ENCODE assay signal across 9 mouse cellular contexts in the genomic region with DNA sequence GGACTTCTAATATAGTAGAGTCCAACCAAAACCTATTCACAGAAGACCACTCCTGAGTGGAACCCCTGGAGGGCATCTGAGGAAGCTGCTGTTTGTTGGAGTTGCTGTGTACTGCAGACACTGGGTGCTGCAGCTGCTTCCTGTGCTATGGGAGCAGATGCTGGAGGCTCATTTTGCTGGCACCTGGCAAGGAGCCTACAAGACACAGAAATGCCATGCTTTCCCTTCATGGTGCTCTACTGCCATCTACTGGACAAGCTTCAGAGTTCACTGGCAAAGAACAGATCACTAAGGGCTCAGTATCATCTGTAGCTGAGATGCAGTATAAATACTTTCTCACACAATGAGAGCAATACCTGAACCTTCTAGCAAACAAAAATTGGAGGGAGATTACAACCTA. TPM values are rescaled to one million over a fixed set of nuclear protein-coding genes. Genes with fewer than 3 reads are reported as not detected.
DNase-seq lines count a peak whose midpoint lies in the region; ATAC-seq and TF ChIP-seq lines count a peak whose summit lies in the region.
"Not testable (repeated sequence)": the region's sequence is repeated elsewhere in the genome, so short reads cannot be mapped to it uniquely, and the experiment has no call there.
"Had no signal": no experiment of that assay in that cellular context is flagged by ENCODE, and none has a peak within 500 bp of the region (broad histone marks: within the 10 kb centered on the region; RNA-seq: fewer than 3 reads in every experiment).

No protein-coding gene starts in this region.

- not testable (repeated sequence) for H3K4me2 ChIP-seq in embryonic facial prominence, embryonic 11.5 days (ENCODE audit: low read depth, low read length); midbrain, embryonic 16.5 days (ENCODE audit: low read length)

- H3K27me3 ChIP-seq in embryonic facial prominence, embryonic 11.5 days (ENCODE audit: control insufficient read depth, insufficient read depth, low read length); heart, adult 2 months (ENCODE audit: control insufficient read depth, insufficient read depth, low read length); midbrain, embryonic 16.5 days (ENCODE audit: control insufficient read depth, insufficient read depth, low read depth, low read length): not testable (repeated sequence)

- not testable (repeated sequence) for H3K36me3 ChIP-seq in embryonic facial prominence, embryonic 11.5 days (replicated peaks; ENCODE audit: control insufficient read depth, insufficient read depth, low read depth, low read length); heart, adult 2 months (ENCODE audit: control insufficient read depth, insufficient read depth, low read length); midbrain, embryonic 16.5 days (ENCODE audit: control insufficient read depth, insufficient read depth, low read length)

- not testable (repeated sequence) for H3K79me2 ChIP-seq in heart, adult 2 months (replicated peaks; ENCODE audit: control insufficient read depth, insufficient read depth, low read length)

- H3K9me3 ChIP-seq in embryonic facial prominence, embryonic 11.5 days (replicated peaks; ENCODE audit: control insufficient read depth, low read length); midbrain, embryonic 16.5 days (replicated peaks; ENCODE audit: control insufficient read depth, low read length, poor library complexity, severe bottlenecking): not testable (repeated sequence)

- intact Hi-C loops in heart, adult 2 months (cut with DNase I): loop anchor here (2.0 to 5.0 kb wide), 2 partner anchors 432 to 482 kb away; no protein-coding TSS in a partner anchor
- intact Hi-C loops in left cerebral cortex, postnatal 4 days (cut with DNase I): not testable (repeated sequence)

- TF ChIP-seq POLR2A in heart, adult 2 months (IDR thresholded peaks at IDR 0.05; ENCODE audit: insufficient read depth, low read depth, low read length): not testable (repeated sequence)

- ATAC-seq in embryonic facial prominence, embryonic 11.5 days (replicated peaks; ENCODE audit: insufficient number of reproducible peaks, low FRiP score, low TSS enrichment, low read depth): not testable (repeated sequence)
- peak; percentile 95 for ATAC-seq in midbrain, embryonic 16.5 days

- TF ChIP-seq EP300 in heart, adult 2 months (IDR thresholded peaks at IDR 0.05; ENCODE audit: insufficient read depth, low read depth, low read length): not testable (repeated sequence)

- DNase-seq in CD4-positive helper T cell, adult 2 months (ENCODE audit: low read depth, low spot score): peak; percentile 68
- DNase-seq in adrenal gland, postnatal 36 days: peak; percentile 58 to 75
- DNase-seq in embryonic facial prominence, embryonic 11.5 days (ENCODE audit: low spot score): peak; percentile 82
- peak; percentile 33 to 35 for DNase-seq in heart, adult 2 months
- peak; percentile 82 for DNase-seq in kidney, adult 9 months
- DNase-seq in left cerebral cortex, postnatal 4 days: peak; percentile 87
- DNase-seq in spleen, postnatal 10 days (ENCODE audit: low spot score in 2 of 2): peak; percentile 13 to 60

- not testable (repeated sequence) for H3K27ac ChIP-seq in embryonic facial prominence, embryonic 11.5 days (replicated peaks; ENCODE audit: low read depth, low read length); heart, adult 2 months; midbrain, embryonic 16.5 days (ENCODE audit: low read length)

- peak; percentile 90 for TF ChIP-seq CTCF in heart, adult 2 months (IDR thresholded peaks at IDR 0.05)

- H3K9ac ChIP-seq in embryonic facial prominence, embryonic 11.5 days (replicated peaks; ENCODE audit: low read length); heart, adult 2 months (ENCODE audit: low read depth, low read length); midbrain, embryonic 16.5 days (ENCODE audit: low read depth, low read length): not testable (repeated sequence)

- H3K4me3 ChIP-seq in embryonic facial prominence, embryonic 11.5 days (ENCODE audit: low read depth, low read length); heart, adult 2 months; midbrain, embryonic 16.5 days (ENCODE audit: low read depth, low read length): not testable (repeated sequence)

- H3K4me1 ChIP-seq in embryonic facial prominence, embryonic 11.5 days (ENCODE audit: control insufficient read depth, insufficient read depth, low read length); heart, adult 2 months (ENCODE audit: control insufficient read depth, insufficient read depth, low read length); midbrain, embryonic 16.5 days (ENCODE audit: control insufficient read depth, insufficient read depth, low read length): not testable (repeated sequence)

RNA-seq across cellular contexts. Expression of a gene that starts 16.1 kb away (rescaled TPM):
- total RNA-seq in adrenal gland, postnatal 36 days (2021): not detected
- not detected in 2 replicates for polyA plus RNA-seq in embryonic facial prominence, embryonic 11.5 days (2014; fragmentation: Nextera tagmentation; extraction: Ambion mirVana)
- total RNA-seq in heart, adult 2 months (2021): not detected
- not detected in 2 replicates for polyA plus RNA-seq in heart, adult 2 months (2012; rRNA removed)
- total RNA-seq in left cerebral cortex, postnatal 4 days (2021): not detected
- polyA plus RNA-seq in midbrain, embryonic 16.5 days (2015; fragmentation: Nextera tagmentation; extraction: Ambion mirVana): not detected in 2 replicates
- polyA plus RNA-seq: lung, embryonic 15.5 days had no signal

RNA-seq across cellular contexts. Expression of a gene that starts 23.2 kb away (rescaled TPM):
- total RNA-seq in adrenal gland, postnatal 36 days (2021): not detected
- not detected in 2 replicates for polyA plus RNA-seq in embryonic facial prominence, embryonic 11.5 days (2014; fragmentation: Nextera tagmentation; extraction: Ambion mirVana)
- not detected for total RNA-seq in heart, adult 2 months (2021)
- not detected in 2 replicates for polyA plus RNA-seq in heart, adult 2 months (2012; rRNA removed)
- not detected for total RNA-seq in left cerebral cortex, postnatal 4 days (2021)
- polyA plus RNA-seq in midbrain, embryonic 16.5 days (2015; fragmentation: Nextera tagmentation; extraction: Ambion mirVana): not detected in 2 replicates
- polyA plus RNA-seq: lung, embryonic 15.5 days had no signal

RNA-seq across cellular contexts. Expression of a gene that starts 48.1 kb away (rescaled TPM):
- total RNA-seq in adrenal gland, postnatal 36 days (2021): 10 to 100 TPM; 57.8 to 61.3 TPM
- 36.0 and 38.2 TPM in 2 replicates for polyA plus RNA-seq in embryonic facial prominence, embryonic 11.5 days (2014; fragmentation: Nextera tagmentation; extraction: Ambion mirVana)
- total RNA-seq in heart, adult 2 months (2021): 10 to 100 TPM; 19.1 to 19.3 TPM
- polyA plus RNA-seq in heart, adult 2 months (2012; rRNA removed): 17.0 and 21.7 TPM in 2 replicates
- total RNA-seq in left cerebral cortex, postnatal 4 days (2021): 10 to 100 TPM; 33.4 to 36.8 TPM
- polyA plus RNA-seq in midbrain, embryonic 16.5 days (2015; fragmentation: Nextera tagmentation; extraction: Ambion mirVana): 44.5 and 48.0 TPM in 2 replicates

Comparison
In these comparisons a context has a peak if more than half of its experiments do, and no peak if none do; other contexts are left out.
1. DNase-seq: peak in every context shown above with its lines; median percentile 87 in left cerebral cortex, postnatal 4 days; 82 in embryonic facial prominence, embryonic 11.5 days; 82 in kidney, adult 9 months; 68 in CD4-positive helper T cell, adult 2 months; 66 in adrenal gland, postnatal 36 days; 36 in spleen, postnatal 10 days; 34 in heart, adult 2 months.